Mouse (Mus musculus) thymus, adult 2 months (tissue): ENCODE results near the gene Bub3. TPM values are rescaled to one million over a fixed set of nuclear protein-coding genes. Genes with fewer than 3 reads are reported as not detected.

Experiments used
- DNase-seq: peaks from one replicate; pipeline ENCODE4 v3.0.0; 2021
- H3K27ac ChIP-seq: fragments of 200-500 bp; 2 replicates; pipeline ENCODE4 v1.5.1; 2012; ENCODE audit warnings: low read length, control low read depth; ENCODE audit not compliant: control insufficient read depth, insufficient read depth
- H3K27me3 ChIP-seq: fragments of 200-500 bp; 2 replicates; pipeline ENCODE4 v1.6.1; 2012; ENCODE audit warnings: mild to moderate bottlenecking, low read length, moderate library complexity, mixed read lengths; ENCODE audit not compliant: control insufficient read depth, insufficient read depth
- H3K36me3 ChIP-seq: fragments of 200-500 bp; 2 replicates; pipeline ENCODE4 v1.6.1; 2012; ENCODE audit warnings: mild to moderate bottlenecking, low read length, moderate library complexity; ENCODE audit not compliant: control insufficient read depth, insufficient read depth
- H3K4me1 ChIP-seq: fragments of 200-500 bp; replicated peaks from 2 replicates; pipeline ENCODE4 v1.6.1; 2012; ENCODE audit warnings: low read length; ENCODE audit not compliant: control insufficient read depth, insufficient read depth
- H3K4me3 ChIP-seq: fragments of 200-500 bp; 2 replicates; pipeline ENCODE4 v1.5.1; 2012; ENCODE audit warnings: mild to moderate bottlenecking, low read length, control low read depth, moderate library complexity; ENCODE audit not compliant: control insufficient read depth, insufficient read depth
- CTCF ChIP-seq: fragments of 200-500 bp; IDR thresholded peaks from 2 replicates; pipeline ENCODE4 v1.5.1; 2012; ENCODE audit warnings: mild to moderate bottlenecking, control low read depth, low read length, moderate library complexity, borderline replicate concordance; ENCODE audit not compliant: control insufficient read depth, poor library complexity, insufficient read depth; ENCODE audit errors: extremely low read depth
- POLR2A ChIP-seq: fragments of 200-500 bp; IDR thresholded peaks from 2 replicates; pipeline ENCODE4 v1.6.1; 2012; ENCODE audit warnings: mild to moderate bottlenecking, low read length, control low read depth, moderate library complexity; ENCODE audit not compliant: control insufficient read depth, poor library complexity, insufficient read depth; ENCODE audit errors: extremely low read depth
- WGBS: fragments of 180-500 bp; shearing (Covaris S2); methylation state at CpG from one replicate; pipeline ENCODE4 v1.1.7; 2018; 5-methylcytosine and 5-hydroxymethylcytosine counted together
- polyA plus RNA-seq: library from polyadenylated mRNA; depleted of rRNA; stranded (reverse); fragments of >200 nt; gene quantifications from 2 replicates; pipeline ENCODE4 v1.2.3, GENCODE M21; 2012

Bub3 gene
- polyA plus RNA-seq, 1 experiment: 194 TPM

GRCm38 (mm10) chr7:131543623-131544481 lies 16.2 kb upstream of the Bub3 start:
- H3K27me3 ChIP-seq: peaks cover 33% of the 10 kb centered on the region

GRCm38 (mm10) chr7:131544871-131545270 lies 15.2 kb upstream of the Bub3 start:
- TF ChIP-seq POLR2A: no peak
- no peak for TF ChIP-seq CTCF
- Histone ChIP-seq H3K4me3 (no peak overlapping the region), H3K27ac (no peak overlapping the region), H3K27me3 (peaks cover 37% of the 10 kb centered on the region), H3K36me3 (no peaks in the 10 kb centered on the region), H3K4me1 (no peaks in the 10 kb centered on the region)
- DNase-seq: no peak
- 5% methylated on average over 5 of the region's 5 CpGs for WGBS

More at GRCm38 (mm10) chr7:131543623-131544481, 16.2 kb upstream of the Bub3 start:
- no peaks in the 10 kb centered on the region for H3K36me3 ChIP-seq
- 3% methylated on average over 75 of the region's 75 CpGs for WGBS
- DNase-seq: no peak
- TF ChIP-seq CTCF (no peak), POLR2A (no peak)
- no peaks in the 10 kb centered on the region for H3K4me1 ChIP-seq
- no peak overlapping the region for H3K27ac ChIP-seq
- no peak overlapping the region for H3K4me3 ChIP-seq

- no peak for DNase-seq
- no peak overlapping the region for H3K4me3 ChIP-seq
- TF ChIP-seq POLR2A (no peak), CTCF (no peak)
- H3K27ac ChIP-seq: no peak overlapping the region
- no peaks in the 10 kb centered on the region for H3K4me1 ChIP-seq
- H3K27me3 ChIP-seq: peaks cover 38% of the 10 kb centered on the region
- 13% methylated on average over 13 of the region's 13 CpGs for WGBS
- no peaks in the 10 kb centered on the region for H3K36me3 ChIP-seq
These were observed 14.2 kb upstream of the Bub3 start for GRCm38 (mm10) chr7:131545701-131546385.

DNA sequence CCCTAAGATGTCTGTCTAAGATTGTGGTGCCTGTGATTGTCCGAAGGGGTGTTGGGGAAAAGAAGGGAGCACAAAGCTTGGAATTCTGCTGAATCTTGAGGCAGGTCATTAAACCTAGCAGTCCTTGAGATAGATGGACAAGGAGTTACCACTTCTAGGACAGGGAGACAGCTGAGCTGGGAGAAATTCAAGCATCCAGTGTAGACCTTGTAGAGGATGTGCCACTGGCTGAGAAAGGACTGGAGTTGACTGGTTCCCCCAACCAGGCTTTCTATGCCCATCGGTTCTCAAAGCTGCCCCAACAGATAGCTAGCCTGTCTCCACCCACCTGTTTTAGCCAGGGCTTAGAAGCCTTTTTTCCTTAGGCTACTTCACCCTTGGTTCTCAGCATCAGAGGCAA lies 13.6 kb upstream of the Bub3 start:
- DNase-seq: no peak
- Histone ChIP-seq H3K27me3 (peaks cover 39% of the 10 kb centered on the region), H3K4me1 (no peaks in the 10 kb centered on the region), H3K27ac (no peak overlapping the region), H3K36me3 (no peaks in the 10 kb centered on the region), H3K4me3 (no peak overlapping the region)
- TF ChIP-seq POLR2A (no peak), CTCF (no peak)
- WGBS: 13% methylated on average over 2 of the region's 2 CpGs

DNA sequence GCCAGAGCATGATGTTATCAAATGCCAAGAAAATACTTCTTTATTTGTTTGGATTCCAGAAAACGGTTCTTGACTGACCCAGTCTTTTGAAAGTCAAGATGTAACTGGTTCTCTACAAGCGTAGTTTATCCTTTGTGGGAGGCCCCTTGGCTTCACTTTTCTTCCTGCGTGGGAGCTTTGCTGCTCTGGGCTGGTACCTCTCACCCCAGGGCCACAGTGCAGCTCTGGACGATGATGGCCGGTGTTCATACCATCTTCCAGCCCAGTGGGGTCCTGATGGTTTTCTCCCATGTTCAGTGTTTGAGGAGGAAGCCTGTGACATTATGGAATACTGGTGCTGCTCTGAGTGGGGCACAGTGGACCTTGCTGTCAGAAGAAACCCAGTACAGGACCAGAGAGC lies 12.5 kb upstream of the Bub3 start:
- no peak for DNase-seq
- Histone ChIP-seq H3K4me1 (no peaks in the 10 kb centered on the region), H3K27me3 (peaks cover 39% of the 10 kb centered on the region; the same call in 1 of the 2 replicates), H3K36me3 (no peaks in the 10 kb centered on the region), H3K27ac (no peak overlapping the region), H3K4me3 (no peak overlapping the region)
- WGBS: 9% methylated on average over 5 of the region's 5 CpGs
- TF ChIP-seq POLR2A (no peak), CTCF (no peak)

DNA sequence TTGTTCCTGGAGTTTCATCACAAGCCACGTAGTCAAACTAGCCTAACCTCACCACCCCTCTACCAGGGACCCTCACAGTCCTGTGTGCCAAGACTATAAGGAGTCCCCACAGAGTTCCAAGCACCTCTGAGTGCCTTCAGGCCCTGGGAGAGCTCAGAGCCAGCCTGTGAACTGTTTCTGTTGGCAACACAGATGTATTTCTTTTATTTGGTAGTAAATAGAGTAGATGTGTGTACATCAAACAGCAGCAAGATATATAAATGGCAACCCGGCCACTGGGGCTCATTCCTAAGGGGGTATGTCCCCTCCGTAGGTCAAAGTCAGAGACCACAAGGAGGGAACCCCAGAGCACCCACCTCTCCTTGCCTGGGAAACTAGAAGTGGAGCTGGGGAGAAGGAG lies 11.5 kb upstream of the Bub3 start, which contains the start of gene Hmx2:
Hmx2 (plus strand) TSS at position 301 of the 400 bp plus-strand sequence.
- no peaks in the 10 kb centered on the region for H3K36me3 ChIP-seq
- H3K27me3 ChIP-seq: peaks cover 41% of the 10 kb centered on the region
- TF ChIP-seq POLR2A (no peak), CTCF (no peak)
- no peak for DNase-seq
- WGBS: 12% methylated on average over 3 of the region's 3 CpGs
- H3K4me1 ChIP-seq: peaks cover 1% of the 10 kb centered on the region; the same call in 1 of the 2 replicates
- no peak within 1 kb of the TSS for H3K27ac ChIP-seq
- no peak within 1 kb of the TSS for H3K4me3 ChIP-seq

GRCm38 (mm10) chr7:131551471-131551870 lies 8.6 kb upstream of the Bub3 start:
- TF ChIP-seq POLR2A (no peak), CTCF (no peak)
- 6% methylated on average over 4 of the region's 4 CpGs for WGBS
- no peak overlapping the region for H3K4me3 ChIP-seq
- peaks cover 20% of the 10 kb centered on the region for H3K4me1 ChIP-seq
- no peak overlapping the region for H3K27ac ChIP-seq
- no peak for DNase-seq
- H3K36me3 ChIP-seq: no peaks in the 10 kb centered on the region
- peaks cover 54% of the 10 kb centered on the region for H3K27me3 ChIP-seq
